ENCODE assay signal across 30 mouse cellular contexts in genomic region chr3:121913476-121913875, GRCm38 (mm10). TPM values are rescaled to one million over a fixed set of nuclear protein-coding genes. Genes with fewer than 3 reads are reported as not detected.
DNase-seq lines count a peak whose midpoint lies in the region; ATAC-seq and TF ChIP-seq lines count a peak whose summit lies in the region.
"Had no signal": no experiment of that assay in that cellular context is flagged by ENCODE, and none has a peak within 500 bp of the region (broad histone marks: within the 10 kb centered on the region; RNA-seq: fewer than 3 reads in every experiment).

No protein-coding gene starts in this region.

- H3K9me3 ChIP-seq in kidney, embryonic 16.5 days (ENCODE audit: low read length), result no peaks in the 10 kb centered on the region
- no peaks in the 10 kb centered on the region for H3K9me3 ChIP-seq in kidney, embryonic 14.5 days (ENCODE audit: control insufficient read depth, low read length)
- no peaks in the 10 kb centered on the region for H3K9me3 ChIP-seq in lung, embryonic 16.5 days (ENCODE audit: control insufficient read depth, low read length)
- H3K9me3 ChIP-seq: heart, embryonic 15.5 days; limb, embryonic 10.5 days; limb, embryonic 15.5 days; liver, embryonic 15.5 days; midbrain, embryonic 12.5 days; neural tube, embryonic 12.5 days had no signal

- no peak overlapping the region for H3K9ac ChIP-seq in heart, adult 2 months (ENCODE audit: low read depth, low read length)
- no peak overlapping the region for H3K9ac ChIP-seq in kidney, embryonic 16.5 days (replicated peaks; ENCODE audit: low read length)
- H3K9ac ChIP-seq in kidney, embryonic 14.5 days (ENCODE audit: low read depth, low read length), result no peak overlapping the region
- no peak overlapping the region for H3K9ac ChIP-seq in lung, embryonic 16.5 days (ENCODE audit: low read length)
- H3K9ac ChIP-seq: heart, embryonic 15.5 days; limb, embryonic 15.5 days; liver, embryonic 15.5 days; midbrain, embryonic 12.5 days; neural tube, embryonic 12.5 days had no signal

- H3K4me2 ChIP-seq in kidney, embryonic 16.5 days (replicated peaks; ENCODE audit: low read depth, low read length), result no peak overlapping the region
- H3K4me2 ChIP-seq in kidney, embryonic 14.5 days (replicated peaks; ENCODE audit: low read depth, low read length), result no peak overlapping the region
- H3K4me2 ChIP-seq in lung, embryonic 16.5 days (ENCODE audit: low read depth, low read length), result no peak overlapping the region
- H3K4me2 ChIP-seq: heart, embryonic 15.5 days; limb, embryonic 15.5 days; liver, embryonic 15.5 days; midbrain, embryonic 12.5 days; neural tube, embryonic 12.5 days had no signal

- no peak for TF ChIP-seq EP300 in heart, adult 2 months (IDR thresholded peaks at IDR 0.05; ENCODE audit: insufficient read depth, low read depth, low read length)

- H3K36me3 ChIP-seq in heart, adult 2 months (ENCODE audit: control insufficient read depth, insufficient read depth, low read length), result peaks cover 16% of the 10 kb centered on the region
- no peaks in the 10 kb centered on the region for H3K36me3 ChIP-seq in kidney, embryonic 16.5 days (ENCODE audit: insufficient read depth, low read length)
- no peaks in the 10 kb centered on the region for H3K36me3 ChIP-seq in kidney, embryonic 14.5 days (ENCODE audit: control insufficient read depth, insufficient read depth, low read length)
- no peaks in the 10 kb centered on the region for H3K36me3 ChIP-seq in lung, embryonic 16.5 days (ENCODE audit: control insufficient read depth, insufficient read depth, low read length)
- H3K36me3 ChIP-seq: heart, embryonic 15.5 days; limb, embryonic 10.5 days; limb, embryonic 15.5 days; liver, embryonic 15.5 days; midbrain, embryonic 12.5 days; neural tube, embryonic 12.5 days had no signal

- no peaks in the 10 kb centered on the region for H3K27me3 ChIP-seq in heart, adult 2 months (ENCODE audit: control insufficient read depth, insufficient read depth, low read length)
- no peaks in the 10 kb centered on the region for H3K27me3 ChIP-seq in kidney, embryonic 16.5 days (ENCODE audit: insufficient read depth, low read length)
- no peaks in the 10 kb centered on the region for H3K27me3 ChIP-seq in kidney, embryonic 14.5 days (ENCODE audit: control insufficient read depth, insufficient read depth, low read length)
- no peaks in the 10 kb centered on the region for H3K27me3 ChIP-seq in lung, embryonic 16.5 days (ENCODE audit: control insufficient read depth, insufficient read depth, low read depth, low read length)
- H3K27me3 ChIP-seq: heart, embryonic 15.5 days; limb, embryonic 15.5 days; liver, embryonic 15.5 days; midbrain, embryonic 12.5 days; neural tube, embryonic 12.5 days; Patski had no signal

- 68% methylated on average over 5 of the region's 5 CpGs for WGBS in heart, adult 2 months
- 87% methylated on average over 5 of the region's 5 CpGs for WGBS in kidney, embryonic 16.5 days
- WGBS in kidney, embryonic 14.5 days, result 74% methylated on average over 5 of the region's 5 CpGs
- WGBS in lung, embryonic 16.5 days, result 72% methylated on average over 5 of the region's 5 CpGs

- no peak for ATAC-seq in kidney, embryonic 16.5 days (ENCODE audit: low FRiP score, low TSS enrichment)
- no peak for ATAC-seq in kidney, embryonic 14.5 days (ENCODE audit: low FRiP score, low TSS enrichment)
- no peak for ATAC-seq in lung, embryonic 16.5 days (ENCODE audit: low read depth)
- ATAC-seq: forebrain, embryonic 16.5 days; hindbrain, embryonic 16.5 days; Patski had no signal

- H3K27ac ChIP-seq in heart, adult 2 months, result peak overlapping the region; percentile 94
- H3K27ac ChIP-seq in kidney, embryonic 16.5 days (ENCODE audit: low read length), result peak overlapping the region; percentile 44; the same call in 1 of the 2 replicates
- H3K27ac ChIP-seq in kidney, embryonic 14.5 days (ENCODE audit: low read depth, low read length), result no peak overlapping the region
- peak overlapping the region; percentile 95 for H3K27ac ChIP-seq in lung, embryonic 16.5 days (ENCODE audit: low read length)
- H3K27ac ChIP-seq: limb, embryonic 10.5 days; liver, embryonic 15.5 days; midbrain, embryonic 12.5 days; neural tube, embryonic 12.5 days had no signal

- H3K4me3 ChIP-seq in heart, adult 2 months, result no peak overlapping the region
- H3K4me3 ChIP-seq in kidney, embryonic 16.5 days (ENCODE audit: low read length), result no peak overlapping the region
- no peak overlapping the region for H3K4me3 ChIP-seq in kidney, embryonic 14.5 days (ENCODE audit: low read length)
- no peak overlapping the region for H3K4me3 ChIP-seq in lung, embryonic 16.5 days (ENCODE audit: low read length)
- H3K4me3 ChIP-seq: erythroblast, embryonic 14.5 days; heart, embryonic 15.5 days; limb, embryonic 10.5 days; limb, embryonic 15.5 days; liver, embryonic 15.5 days; megakaryocyte, embryonic 14.5 days; midbrain, embryonic 12.5 days; myocyte; neural tube, embryonic 12.5 days had no signal

- no peak for TF ChIP-seq CTCF in heart, adult 2 months (IDR thresholded peaks at IDR 0.05)

- TF ChIP-seq POLR2A in heart, adult 2 months (IDR thresholded peaks at IDR 0.05; ENCODE audit: insufficient read depth, low read depth, low read length), result no peak

- H3K4me1 ChIP-seq in heart, adult 2 months (ENCODE audit: control insufficient read depth, insufficient read depth, low read length), result peaks cover 15% of the 10 kb centered on the region
- peaks cover 7% of the 10 kb centered on the region; the same call in 1 of the 2 replicates for H3K4me1 ChIP-seq in kidney, embryonic 16.5 days (ENCODE audit: insufficient read depth, low read length)
- H3K4me1 ChIP-seq in kidney, embryonic 14.5 days (ENCODE audit: control insufficient read depth, insufficient read depth, low read length), result no peaks in the 10 kb centered on the region
- H3K4me1 ChIP-seq in lung, embryonic 16.5 days (replicated peaks; ENCODE audit: control insufficient read depth, insufficient read depth, low read length), result peaks cover 6% of the 10 kb centered on the region; the same call in 1 of the 2 replicates
- H3K4me1 ChIP-seq: heart, embryonic 15.5 days; limb, embryonic 15.5 days; midbrain, embryonic 12.5 days; neural tube, embryonic 12.5 days had no signal

- H3K79me2 ChIP-seq in heart, adult 2 months (replicated peaks; ENCODE audit: control insufficient read depth, insufficient read depth, low read length), result no peaks in the 10 kb centered on the region

- DNase-seq in heart, adult 2 months, result no peak
- DNase-seq in heart, postnatal 14 days, result no peak
- no peak for DNase-seq in lung, postnatal 36 days
- no peak for DNase-seq in thymus, adult 18-20 months
- DNase-seq: adrenal gland, postnatal 14 days; cerebellum, adult 18-20 months; cerebellum, postnatal 10 days; gastrocnemius, postnatal 10 days; kidney, adult 18-20 months; kidney, postnatal 4 days; layer of hippocampus, adult 9-11 months; lung, postnatal 10 days; right cerebral cortex, adult 18-20 months; spleen, adult 18-20 months; thymus, postnatal 25 days had no signal

- intact Hi-C loops in heart, adult 2 months (cut with DNase I), result no loop called here
- intact Hi-C loops in heart, postnatal 14 days (cut with DNase I), result no loop called here

RNA-seq across cellular contexts. Expression of gene Arhgap29, which starts 38.9 kb away (rescaled TPM):
- 10 to 100 TPM; 38.6 to 41.2 TPM for total RNA-seq in heart, adult 2 months (2021)
- 30.7 and 57.0 TPM in 2 replicates for polyA plus RNA-seq in heart, adult 2 months (2012; rRNA removed)
- total RNA-seq in heart, postnatal 14 days (2021), result 10 to 100 TPM; 71.1 to 72.6 TPM
- polyA plus RNA-seq in kidney, embryonic 16.5 days (2015; fragmentation: Nextera tagmentation; extraction: Ambion mirVana), result 46.2 and 48.8 TPM in 2 replicates
- polyA plus RNA-seq in kidney, embryonic 14.5 days (2014; fragmentation: Nextera tagmentation; extraction: Ambion mirVana), result 26.4 and 49.7 TPM in 2 replicates
- 64.6 and 65.6 TPM in 2 replicates for polyA plus RNA-seq in lung, embryonic 16.5 days (2015; fragmentation: Nextera tagmentation; extraction: Ambion mirVana)
- polyA plus RNA-seq: erythroblast, embryonic 14.5 days had no signal
